Mouse (Mus musculus): Measurements from ENCODE around the gene Ccdc159. TPM values are rescaled to one million over a fixed set of nuclear protein-coding genes. Genes with fewer than 3 reads are reported as not detected.

Ccdc159 gene
- polyA plus RNA-seq, 1 experiment from 2014 or later, result 3.5 TPM

DNA sequence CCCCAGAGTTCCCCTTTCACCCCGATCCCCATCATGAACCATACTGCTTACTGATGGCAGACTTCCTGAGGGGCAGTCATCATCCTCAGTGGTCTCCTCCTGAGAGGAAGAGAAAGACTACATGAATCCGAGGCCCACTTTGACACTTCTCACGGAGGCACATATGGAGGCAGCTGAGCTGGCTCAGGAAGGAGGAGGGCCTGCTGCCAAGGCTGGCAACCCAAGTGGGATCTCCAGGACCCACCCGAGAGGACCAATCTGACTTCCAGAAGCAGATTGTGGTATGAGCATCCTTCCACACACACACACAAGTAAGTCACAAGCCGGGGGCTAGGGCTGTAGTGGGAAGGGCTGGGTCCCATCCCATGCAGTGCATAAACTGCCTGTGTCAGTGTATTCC, 50.1 kb downstream of the Ccdc159 start:
- Histone ChIP-seq H3K27me3 (ENCODE audit: poor library complexity, severe bottlenecking) (peaks cover 10% of the 10 kb centered on the region; the same call in 1 of the 2 replicates), H3K9me3 (no peaks in the 10 kb centered on the region), H3K36me3 (replicated peaks) (peaks cover 8% of the 10 kb centered on the region), H3K4me1 (no peaks in the 10 kb centered on the region), H3K4me3 (no peak overlapping the region), H3K27ac (no peak overlapping the region)
- no peak for DNase-seq (ENCODE audit: extremely low spot score, low spot score)
- 96% methylated on average over 5 of the region's 5 CpGs for WGBS

DNA sequence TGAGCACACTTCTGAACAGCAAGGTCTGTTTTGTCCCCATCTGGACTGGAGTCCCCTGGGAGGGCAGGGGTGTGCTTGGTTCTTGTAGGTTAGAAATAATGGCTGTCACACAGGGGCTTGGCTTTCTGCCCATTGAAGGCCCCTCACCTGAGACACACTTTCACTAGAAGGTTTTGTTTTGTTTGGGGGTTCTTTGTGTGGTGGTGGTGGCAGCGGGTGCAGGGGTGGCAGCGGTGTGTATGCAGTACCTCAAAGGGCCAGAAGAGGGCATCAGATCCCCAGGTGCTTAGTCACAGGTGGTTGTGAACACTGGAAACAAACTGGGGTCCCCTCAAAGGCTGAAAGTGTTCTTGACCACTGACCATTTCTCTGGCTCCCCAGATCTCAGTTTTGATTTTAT, 50.7 kb downstream of the Ccdc159 start:
- Histone ChIP-seq H3K9me3 (no peaks in the 10 kb centered on the region), H3K27ac (no peak overlapping the region), H3K36me3 (replicated peaks) (peaks cover 8% of the 10 kb centered on the region), H3K4me1 (no peaks in the 10 kb centered on the region), H3K4me3 (no peak overlapping the region), H3K27me3 (ENCODE audit: poor library complexity, severe bottlenecking) (peaks cover 13% of the 10 kb centered on the region; the same call in 1 of the 2 replicates)
- DNase-seq (ENCODE audit: extremely low spot score, low spot score), result no peak
- 35% methylated on average over 2 of the region's 2 CpGs for WGBS

DNA sequence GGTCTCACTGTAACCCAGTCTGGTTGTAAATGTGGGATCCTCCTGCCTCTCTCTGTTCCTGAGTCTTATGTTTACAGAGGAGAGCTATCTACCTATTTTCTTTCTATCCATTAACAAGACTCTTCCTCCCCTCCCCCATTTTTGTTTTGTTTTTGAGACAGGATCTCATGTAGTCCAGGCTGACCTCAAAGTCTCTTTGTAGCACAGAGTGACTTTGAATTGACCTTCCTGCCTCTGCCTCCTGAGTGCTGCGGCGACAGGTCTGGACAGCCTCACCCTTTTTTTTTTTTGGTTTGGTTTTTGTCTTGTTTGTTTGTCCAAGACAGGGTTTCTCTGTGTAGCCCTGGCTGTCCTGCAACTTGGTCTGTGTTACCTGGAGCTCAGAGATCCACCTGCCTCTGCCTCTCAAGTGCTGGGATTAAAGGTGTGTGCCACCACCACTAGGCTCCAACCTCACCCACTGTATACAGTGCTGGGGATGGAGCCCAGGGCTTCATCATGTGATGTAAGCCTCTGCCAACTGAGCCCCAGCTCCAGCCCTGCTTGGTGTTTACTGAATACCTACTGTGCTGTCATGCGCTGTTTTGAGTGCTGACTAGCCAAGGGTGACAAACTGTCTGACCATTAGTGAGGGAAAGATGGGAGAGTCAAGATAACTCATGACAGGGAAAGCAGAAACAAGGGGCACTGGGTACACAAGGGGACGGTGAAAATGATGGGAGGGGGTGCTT, 51.3 kb downstream of the Ccdc159 start:
- no peak overlapping the region for H3K4me3 ChIP-seq
- H3K27me3 ChIP-seq (ENCODE audit: poor library complexity, severe bottlenecking), result peaks cover 17% of the 10 kb centered on the region
- H3K27ac ChIP-seq, result no peak overlapping the region
- H3K4me1 ChIP-seq, result peaks cover 1% of the 10 kb centered on the region; the same call in 1 of the 2 replicates
- DNase-seq (ENCODE audit: extremely low spot score, low spot score), result no peak
- no peaks in the 10 kb centered on the region for H3K9me3 ChIP-seq
- H3K36me3 ChIP-seq (replicated peaks), result peaks cover 8% of the 10 kb centered on the region
- 94% methylated on average over 4 of the region's 4 CpGs for WGBS

DNA sequence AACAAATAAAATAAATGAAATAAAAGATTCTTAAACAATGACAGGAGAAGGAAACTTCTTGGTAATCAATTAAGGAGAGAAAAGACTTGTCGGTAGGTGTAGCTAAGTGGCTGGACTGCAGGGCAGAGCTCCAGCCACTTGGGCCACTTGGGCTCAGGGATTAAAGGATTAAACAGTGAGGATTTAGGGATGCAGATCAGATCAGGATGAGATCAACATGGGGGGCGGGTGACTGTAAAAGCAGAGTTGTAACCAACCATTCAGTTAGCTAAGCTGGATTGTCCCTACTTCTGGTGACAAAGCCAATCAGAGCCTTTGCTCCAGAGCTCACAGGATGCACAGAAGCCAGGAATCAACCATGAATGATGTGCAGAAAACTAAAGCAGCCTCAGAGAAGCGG, 56.6 kb downstream of the Ccdc159 start:
- WGBS, result 14% methylated on average over 3 of the region's 3 CpGs
- H3K27me3 ChIP-seq (ENCODE audit: poor library complexity, severe bottlenecking), result peaks cover 71% of the 10 kb centered on the region

More for the DNA sequence above, 56.6 kb downstream of the Ccdc159 start:
- no peak for DNase-seq (ENCODE audit: extremely low spot score, low spot score)
- Histone ChIP-seq H3K27ac (no peak overlapping the region), H3K4me1 (peaks cover 32% of the 10 kb centered on the region), H3K9me3 (no peaks in the 10 kb centered on the region), H3K4me3 (no peak overlapping the region), H3K36me3 (replicated peaks) (peaks cover 8% of the 10 kb centered on the region)

Other genes starting within 250 kb of the Ccdc159 start
- 58.5 and 60.0 TPM in 2 replicates for gene Ldlr, start 204.0 kb upstream of the Ccdc159 start, polyA plus RNA-seq (2016; fragmentation: Nextera tagmentation; extraction: Ambion mirVana)
- gene Spc24, start 167.2 kb upstream of the Ccdc159 start, polyA plus RNA-seq (2016; fragmentation: Nextera tagmentation; extraction: Ambion mirVana), result 196 and 197 TPM in 2 replicates
- 8.6 and 8.9 TPM in 2 replicates for gene Kank2, start 128.7 kb upstream of the Ccdc159 start, polyA plus RNA-seq (2016; fragmentation: Nextera tagmentation; extraction: Ambion mirVana)
- 0.62 and 0.94 TPM in 2 replicates for gene Angptl8, start 92.0 kb upstream of the Ccdc159 start, polyA plus RNA-seq (2016; fragmentation: Nextera tagmentation; extraction: Ambion mirVana)
- gene Dock6, start 74.8 kb upstream of the Ccdc159 start, polyA plus RNA-seq (2016; fragmentation: Nextera tagmentation; extraction: Ambion mirVana), result 24.2 and 24.7 TPM in 2 replicates
- 5.1 and 5.3 TPM in 2 replicates for gene Rab3d, start 9.3 kb upstream of the Ccdc159 start, polyA plus RNA-seq (2016; fragmentation: Nextera tagmentation; extraction: Ambion mirVana)
- gene Tmem205, start 85 bp downstream of the Ccdc159 start, polyA plus RNA-seq (2016; fragmentation: Nextera tagmentation; extraction: Ambion mirVana), result 32.0 and 33.7 TPM in 2 replicates
- gene Plppr2, start 9.6 kb downstream of the Ccdc159 start, polyA plus RNA-seq (2016; fragmentation: Nextera tagmentation; extraction: Ambion mirVana), result 9.0 and 11.5 TPM in 2 replicates
- 7.2 and 9.6 TPM in 2 replicates for gene Swsap1, start 28.3 kb downstream of the Ccdc159 start, polyA plus RNA-seq (2016; fragmentation: Nextera tagmentation; extraction: Ambion mirVana)
- 10.2 and 10.8 TPM in 2 replicates for gene Epor, start 36.0 kb downstream of the Ccdc159 start, polyA plus RNA-seq (2016; fragmentation: Nextera tagmentation; extraction: Ambion mirVana)
- gene Rgl3, start 62.0 kb downstream of the Ccdc159 start, polyA plus RNA-seq (2016; fragmentation: Nextera tagmentation; extraction: Ambion mirVana), result 4.7 and 5.2 TPM in 2 replicates
- gene Ccdc151, start 75.2 kb downstream of the Ccdc159 start, polyA plus RNA-seq (2016; fragmentation: Nextera tagmentation; extraction: Ambion mirVana), result 4.6 and 5.0 TPM in 2 replicates
- gene Prkcsh, start 75.3 kb downstream of the Ccdc159 start, polyA plus RNA-seq (2016; fragmentation: Nextera tagmentation; extraction: Ambion mirVana), result 109 and 110 TPM in 2 replicates
- gene Elavl3, start 124.6 kb downstream of the Ccdc159 start, polyA plus RNA-seq (2016; fragmentation: Nextera tagmentation; extraction: Ambion mirVana), result 11.2 and 14.8 TPM in 2 replicates
- not detected in 2 replicates for gene Gm49318, start 143.8 kb downstream of the Ccdc159 start, polyA plus RNA-seq (2016; fragmentation: Nextera tagmentation; extraction: Ambion mirVana)
- gene Zfp653, start 143.9 kb downstream of the Ccdc159 start, polyA plus RNA-seq (2016; fragmentation: Nextera tagmentation; extraction: Ambion mirVana), result 10.0 and 11.3 TPM in 2 replicates
- gene Ecsit, start 158.0 kb downstream of the Ccdc159 start, polyA plus RNA-seq (2016; fragmentation: Nextera tagmentation; extraction: Ambion mirVana), result 42.0 and 43.2 TPM in 2 replicates
- 0.46 and 1.0 TPM in 2 replicates for gene Cnn1, start 171.7 kb downstream of the Ccdc159 start, polyA plus RNA-seq (2016; fragmentation: Nextera tagmentation; extraction: Ambion mirVana)
- gene Elof1, start 189.7 kb downstream of the Ccdc159 start, polyA plus RNA-seq (2016; fragmentation: Nextera tagmentation; extraction: Ambion mirVana), result 250 and 254 TPM in 2 replicates
- 19.2 and 26.1 TPM in 2 replicates for gene Acp5, start 208.2 kb downstream of the Ccdc159 start, polyA plus RNA-seq (2016; fragmentation: Nextera tagmentation; extraction: Ambion mirVana)
- 53.3 and 56.9 TPM in 2 replicates for gene Pigyl, start 229.4 kb downstream of the Ccdc159 start, polyA plus RNA-seq (2016; fragmentation: Nextera tagmentation; extraction: Ambion mirVana)

Data from forebrain, embryonic 10.5 days (tissue).